Mouse (Mus musculus) megakaryocyte, embryonic 14.5 days (primary cell): ENCODE measurements around the gene Slc9a3r2.

Source experiments
- FLI1 ChIP-seq: IDR thresholded peaks from 2 replicates; pipeline ENCODE4 v1.6.1; 2012; ENCODE audit warnings: low read length, inconsistent platforms, mixed read lengths
- GATA1 ChIP-seq: IDR thresholded peaks from 3 replicates; pipeline ENCODE4 v1.6.1; 2012; ENCODE audit warnings: mixed read lengths, low read length, inconsistent platforms, borderline replicate concordance

DNA sequence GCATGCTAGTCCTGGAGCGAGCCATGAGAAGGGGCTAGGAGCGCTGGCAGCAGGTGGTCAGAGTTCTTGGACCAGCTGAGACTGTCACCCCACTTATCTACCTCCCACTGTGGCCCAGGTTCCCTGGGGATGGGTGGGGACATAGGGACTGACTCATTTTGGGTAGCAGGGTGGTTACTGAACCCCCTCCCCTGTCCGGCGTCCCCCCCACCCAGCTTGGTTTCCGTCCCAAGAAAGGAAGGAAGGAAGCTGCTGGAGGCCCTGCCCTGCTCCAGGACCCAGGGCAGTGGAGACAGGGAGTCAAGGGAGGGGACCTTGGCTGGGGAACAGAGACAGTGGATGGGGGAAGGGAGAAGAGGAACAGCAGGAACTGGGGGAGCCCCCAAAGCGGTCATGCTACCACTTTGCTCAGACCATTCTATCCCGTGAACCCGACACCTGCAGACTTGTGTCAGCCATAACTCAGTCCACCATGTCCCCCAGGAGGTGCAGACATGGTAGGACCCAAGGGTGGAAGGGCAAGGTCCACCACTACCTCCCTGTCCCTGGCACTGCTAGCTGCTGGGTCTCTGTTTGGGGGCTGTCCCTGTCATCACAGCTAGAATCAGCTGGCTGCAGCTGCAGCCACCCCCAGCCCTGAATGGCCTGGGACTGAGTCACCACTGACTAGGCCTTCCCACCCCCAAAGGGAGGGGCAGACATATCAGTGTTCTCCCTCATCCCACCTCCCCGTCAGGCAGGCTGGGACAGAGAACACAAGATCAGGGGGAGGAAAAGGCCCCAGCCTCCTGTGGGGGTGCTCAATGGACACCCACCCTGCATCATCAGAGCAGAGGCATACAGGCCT lies 5.0 kb downstream of the Slc9a3r2 start:
- TF ChIP-seq GATA1 (no peak), FLI1 (no peak)
